Mouse (Mus musculus) heart, adult 11 months (tissue): ENCODE results near the gene Gli2.

Source experiments
- DNase-seq: peaks from one replicate; pipeline ENCODE4 v3.0.0; 2022

Gene Gli2

GRCm38 (mm10) chr1:118988331-118988730 lies 65.1 kb downstream of the Gli2 start:
- DNase-seq, result peak; percentile 90

GRCm38 (mm10) chr1:118987538-118987937 lies 65.9 kb downstream of the Gli2 start:
- DNase-seq, result no peak

- DNase-seq, result no peak
Observed at GRCm38 (mm10) chr1:118983389-118983788, 70.0 kb downstream of the Gli2 start.

- no peak for DNase-seq
Observed at GRCm38 (mm10) chr1:118982805-118983211, 70.6 kb downstream of the Gli2 start.

GRCm38 (mm10) chr1:118981943-118982804 lies 71.2 kb downstream of the Gli2 start:
- peak; percentile 98 for DNase-seq

- no peak for DNase-seq
Observed at GRCm38 (mm10) chr1:118980636-118981035, 72.8 kb downstream of the Gli2 start.

- DNase-seq, result peak; percentile 99
Observed at GRCm38 (mm10) chr1:118976596-118976995, 76.8 kb downstream of the Gli2 start.

- DNase-seq, result no peak
Observed at GRCm38 (mm10) chr1:118975376-118975775, 78.0 kb downstream of the Gli2 start.

- no peak for DNase-seq
Observed at GRCm38 (mm10) chr1:118970068-118970467, 83.4 kb downstream of the Gli2 start.

- DNase-seq, result no peak
Observed at GRCm38 (mm10) chr1:118969409-118969808, 84.0 kb downstream of the Gli2 start.

GRCm38 (mm10) chr1:118968661-118969179 lies 84.7 kb downstream of the Gli2 start:
- DNase-seq, result no peak

GRCm38 (mm10) chr1:118967976-118968375 lies 85.4 kb downstream of the Gli2 start:
- no peak for DNase-seq

GRCm38 (mm10) chr1:118967281-118967680 lies 86.1 kb downstream of the Gli2 start:
- no peak for DNase-seq

GRCm38 (mm10) chr1:118958644-118959043 lies 94.8 kb downstream of the Gli2 start:
- no peak for DNase-seq

GRCm38 (mm10) chr1:118955791-118956190 lies 97.6 kb downstream of the Gli2 start:
- no peak for DNase-seq

- DNase-seq, result peak; percentile 95
Observed at GRCm38 (mm10) chr1:118954434-118955301, 98.8 kb downstream of the Gli2 start.

GRCm38 (mm10) chr1:118953031-118953430 lies 100.4 kb downstream of the Gli2 start:
- DNase-seq, result no peak

- DNase-seq, result no peak
Observed at GRCm38 (mm10) chr1:118952318-118952717, 101.1 kb downstream of the Gli2 start.

- peak; percentile 92 for DNase-seq
Observed at GRCm38 (mm10) chr1:118948407-118948806, 105.0 kb downstream of the Gli2 start.

GRCm38 (mm10) chr1:118947221-118947620 lies 106.2 kb downstream of the Gli2 start:
- no peak for DNase-seq

- no peak for DNase-seq
Observed at GRCm38 (mm10) chr1:118941336-118941735, 112.1 kb downstream of the Gli2 start.

- no peak for DNase-seq
Observed at GRCm38 (mm10) chr1:118940269-118940840, 113.1 kb downstream of the Gli2 start.

GRCm38 (mm10) chr1:118938206-118938605 lies 115.2 kb downstream of the Gli2 start:
- DNase-seq, result peak; percentile 93
